Mouse (Mus musculus) liver, embryonic 13.5 days (tissue): ENCODE measurements at regions not wholly inside any gene's neighbourhood (a gene's known extent, or its start where the extent isn't known, plus 50 kb on each side); places are given as distances from the start of the nearest gene placed in this dataset.

Experiments
- ATAC-seq: fragments of 200-750 bp; cut with Nextera tagmentation; 2 replicates; pipeline ENCODE4 v1.8.0; 2017; ENCODE audit warnings: low read depth, mild to moderate bottlenecking, moderate number of reproducible peaks, moderate library complexity
- DNase-seq: peaks from one replicate; pipeline ENCODE4 v3.0.0; 2022
- H3K27ac ChIP-seq: fragments of 300-500 bp; sonication (generic); 2 replicates; pipeline ENCODE4 v1.5.1; 2015; ENCODE audit warnings: moderate library complexity, mild to moderate bottlenecking, inconsistent platforms
- H3K27me3 ChIP-seq: fragments of 300-500 bp; sonication (generic); 2 replicates; pipeline ENCODE4 v1.6.1; 2015; ENCODE audit warnings: mild to moderate bottlenecking, inconsistent platforms
- H3K36me3 ChIP-seq: fragments of 300-500 bp; sonication (generic); 2 replicates; pipeline ENCODE4 v1.6.1; 2015; ENCODE audit warnings: mild to moderate bottlenecking, inconsistent platforms
- H3K4me1 ChIP-seq: fragments of 300-500 bp; sonication (generic); replicated peaks from 2 replicates; pipeline ENCODE4 v1.6.1; 2015; ENCODE audit warnings: inconsistent platforms
- H3K4me2 ChIP-seq: fragments of 300-500 bp; sonication (generic); 2 replicates; pipeline ENCODE4 v1.6.1; 2015; ENCODE audit warnings: inconsistent platforms, mild to moderate bottlenecking, moderate library complexity
- H3K4me3 ChIP-seq: fragments of 300-500 bp; sonication (generic); replicated peaks from 2 replicates; pipeline ENCODE4 v1.5.1; 2015; ENCODE audit warnings: mild to moderate bottlenecking, inconsistent platforms
- H3K9ac ChIP-seq: fragments of 300-500 bp; sonication (generic); 2 replicates; pipeline ENCODE4 v1.6.1; 2015; ENCODE audit warnings: mild to moderate bottlenecking, inconsistent platforms
- H3K9me3 ChIP-seq: fragments of 300-500 bp; sonication (generic); replicated peaks from 2 replicates; pipeline ENCODE4 v1.6.1; 2016; ENCODE audit warnings: inconsistent platforms
- WGBS: fragments of 180-500 bp; shearing (Covaris S2); methylation state at CpG from one replicate; pipeline ENCODE4 v1.1.7; 2015; ENCODE audit not compliant: insufficient replicate concordance; 5-methylcytosine and 5-hydroxymethylcytosine counted together

DNA sequence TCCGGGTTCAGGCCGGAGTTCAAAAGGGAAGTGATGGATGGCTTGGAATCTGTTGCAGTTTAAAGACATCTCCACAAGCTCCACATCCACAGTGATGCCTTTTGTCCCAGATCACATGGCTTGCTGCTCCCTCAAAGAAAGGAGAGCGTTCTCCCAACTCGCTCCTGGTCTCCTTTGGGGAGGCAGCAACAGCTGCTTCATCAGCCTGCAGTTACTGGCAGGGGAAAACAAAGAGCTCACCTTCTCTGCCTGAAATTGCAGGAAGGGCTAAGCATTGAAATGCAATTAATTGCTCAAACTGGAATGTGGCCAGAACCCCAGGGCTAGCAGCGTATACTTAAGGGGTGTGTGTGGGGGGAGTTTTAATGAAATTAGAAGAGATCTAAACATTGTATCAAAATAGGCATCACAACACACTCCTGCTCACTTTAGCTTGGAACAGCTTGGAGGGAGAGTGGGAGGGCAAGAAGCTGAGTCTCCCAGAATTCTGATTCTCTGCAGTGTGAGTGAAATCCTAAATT, 126.3 kb upstream of the Lrig3 start:
- H3K4me2 ChIP-seq = no peak overlapping the region
- no peak for DNase-seq
- WGBS = 46% methylated on average over 5 of the region's 5 CpGs
- no peaks in the 10 kb centered on the region for H3K27me3 ChIP-seq
- H3K9me3 ChIP-seq = no peaks in the 10 kb centered on the region; the same call in 1 of the 2 replicates
- no peak for ATAC-seq
- no peak overlapping the region for H3K9ac ChIP-seq
- H3K27ac ChIP-seq = no peak overlapping the region
- 0 out of 2 replicates have a peak, but pooled peaks cover 3% of the 10 kb centered on the region for H3K4me1 ChIP-seq
- H3K4me3 ChIP-seq = no peak overlapping the region
- no peaks in the 10 kb centered on the region for H3K36me3 ChIP-seq

DNA sequence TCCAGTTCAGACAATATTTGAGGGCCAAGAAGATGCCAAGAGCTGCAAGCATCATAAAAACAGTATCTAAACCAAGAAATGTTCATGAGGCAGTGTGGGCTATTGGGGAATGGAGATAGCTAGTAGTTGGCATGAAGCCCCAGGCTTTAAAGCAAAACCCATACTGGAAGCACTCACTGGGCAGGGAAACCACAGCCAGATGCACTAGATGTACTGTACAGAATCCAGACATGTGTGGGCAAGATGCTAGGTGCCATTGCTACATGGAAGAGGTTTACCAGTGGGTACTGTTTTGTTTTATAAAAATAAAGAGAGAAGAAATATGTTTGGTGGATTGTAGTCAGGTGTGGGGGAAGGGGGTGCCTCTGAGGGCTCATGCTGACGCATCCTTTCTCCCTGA, 125.6 kb upstream of the Lrig3 start:
- no peak overlapping the region for H3K9ac ChIP-seq
- H3K9me3 ChIP-seq = no peaks in the 10 kb centered on the region; the same call in 1 of the 2 replicates
- H3K4me1 ChIP-seq = 0 out of 2 replicates have a peak, but pooled peaks cover 3% of the 10 kb centered on the region
- no peaks in the 10 kb centered on the region for H3K27me3 ChIP-seq
- WGBS = 59% methylated on average over 1 of the region's 1 CpGs
- H3K27ac ChIP-seq = no peak overlapping the region
- H3K4me3 ChIP-seq = no peak overlapping the region
- no peak overlapping the region for H3K4me2 ChIP-seq
- ATAC-seq = no peak
- no peak for DNase-seq
- no peaks in the 10 kb centered on the region for H3K36me3 ChIP-seq

DNA sequence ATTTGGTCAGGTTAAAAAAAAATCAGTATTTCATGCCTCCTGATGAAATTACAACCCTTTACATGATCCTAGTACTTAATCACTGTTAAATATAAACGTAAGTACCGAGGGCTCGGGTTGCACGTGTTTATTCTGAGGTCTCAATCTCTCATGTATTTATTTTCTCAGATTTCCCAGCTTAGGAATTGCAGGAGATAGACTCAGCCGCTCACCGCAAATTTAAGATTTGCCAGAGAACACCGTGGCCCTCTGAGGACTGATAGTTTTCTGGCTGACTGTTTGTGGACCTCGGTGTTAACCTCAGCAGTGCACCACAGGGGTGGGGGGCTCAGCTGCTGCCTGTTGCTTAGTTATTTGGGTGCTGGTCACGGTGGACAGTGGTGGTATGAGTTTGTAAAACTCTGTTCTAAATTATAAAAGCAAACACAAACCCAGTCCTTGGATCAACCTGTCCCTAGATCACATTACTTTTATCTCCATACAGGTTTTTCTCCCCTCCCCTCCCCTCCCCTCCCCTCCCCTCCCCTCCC, 121.6 kb upstream of the Lrig3 start:
- DNase-seq = no peak
- no peaks in the 10 kb centered on the region for H3K36me3 ChIP-seq

DNA sequence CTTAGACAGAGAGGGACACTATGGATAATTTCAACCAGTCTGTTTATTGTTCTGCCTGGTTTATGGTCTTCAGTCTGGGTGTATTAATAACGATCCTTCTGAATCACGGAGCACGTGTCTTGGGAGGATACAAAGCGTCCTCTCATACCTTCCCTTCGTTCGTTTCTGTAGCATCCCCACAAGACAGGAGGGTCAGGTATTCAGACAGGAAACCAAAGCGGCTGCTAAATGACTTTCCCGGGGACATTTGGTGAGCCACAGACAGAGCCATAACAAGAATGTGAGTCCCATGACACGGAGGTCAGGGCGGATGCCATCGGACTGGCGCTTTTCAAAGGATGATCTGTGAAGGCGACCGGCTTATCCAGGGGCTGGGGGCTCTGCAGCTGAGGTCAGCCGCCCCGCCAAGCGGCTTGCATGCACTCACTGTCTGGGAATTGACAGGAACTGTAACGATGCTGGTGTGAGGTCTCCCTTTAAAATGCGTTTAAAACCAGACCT, 120.9 kb upstream of the Lrig3 start:
- no peaks in the 10 kb centered on the region for H3K36me3 ChIP-seq
- H3K4me2 ChIP-seq = 0 out of 2 replicates have a peak overlapping the region, but pooled peaks have one; percentile 12
- no peak for ATAC-seq
- H3K9me3 ChIP-seq = no peaks in the 10 kb centered on the region
- 17% methylated on average over 19 of the region's 19 CpGs for WGBS
- no peaks in the 10 kb centered on the region for H3K27me3 ChIP-seq
- H3K9ac ChIP-seq = no peak overlapping the region
- no peak overlapping the region for H3K4me3 ChIP-seq
- DNase-seq = no peak
- no peaks in the 10 kb centered on the region for H3K4me1 ChIP-seq
- no peak overlapping the region for H3K27ac ChIP-seq

More for the DNA sequence above, 121.6 kb upstream of the Lrig3 start:
- Histone ChIP-seq H3K27ac (no peak overlapping the region), H3K4me1 (no peaks in the 10 kb centered on the region), H3K9me3 (no peaks in the 10 kb centered on the region), H3K4me2 (no peak overlapping the region), H3K9ac (no peak overlapping the region), H3K27me3 (no peaks in the 10 kb centered on the region), H3K4me3 (no peak overlapping the region)
- ATAC-seq = no peak
- WGBS = 48% methylated on average over 9 of the region's 9 CpGs

DNA sequence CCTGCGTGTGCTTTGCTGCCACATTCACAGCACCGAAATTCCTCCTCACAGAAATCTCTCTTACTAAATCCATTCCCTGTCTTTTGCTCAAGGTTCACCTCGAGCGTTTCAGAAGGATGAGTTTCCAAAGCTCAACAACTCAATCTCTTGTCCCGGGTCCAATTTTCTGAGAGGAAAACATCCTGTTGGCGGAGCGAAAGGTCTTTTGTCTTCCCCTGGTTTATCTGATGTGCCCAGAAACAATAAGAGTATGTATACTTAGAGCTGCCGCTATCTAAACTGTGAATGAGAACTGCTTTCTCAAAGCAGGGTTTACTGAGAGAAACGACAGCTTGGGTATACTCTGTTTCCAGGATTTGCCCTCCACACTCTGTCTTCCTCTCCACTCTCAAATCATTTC, 115.6 kb upstream of the Lrig3 start:
- Histone ChIP-seq H3K9me3 (no peaks in the 10 kb centered on the region), H3K27me3 (no peaks in the 10 kb centered on the region), H3K4me1 (no peaks in the 10 kb centered on the region), H3K27ac (no peak overlapping the region), H3K9ac (no peak overlapping the region), H3K4me3 (no peak overlapping the region), H3K36me3 (no peaks in the 10 kb centered on the region), H3K4me2 (no peak overlapping the region)
- DNase-seq = no peak
- WGBS = 36% methylated on average over 9 of the region's 9 CpGs
- ATAC-seq = no peak

DNA sequence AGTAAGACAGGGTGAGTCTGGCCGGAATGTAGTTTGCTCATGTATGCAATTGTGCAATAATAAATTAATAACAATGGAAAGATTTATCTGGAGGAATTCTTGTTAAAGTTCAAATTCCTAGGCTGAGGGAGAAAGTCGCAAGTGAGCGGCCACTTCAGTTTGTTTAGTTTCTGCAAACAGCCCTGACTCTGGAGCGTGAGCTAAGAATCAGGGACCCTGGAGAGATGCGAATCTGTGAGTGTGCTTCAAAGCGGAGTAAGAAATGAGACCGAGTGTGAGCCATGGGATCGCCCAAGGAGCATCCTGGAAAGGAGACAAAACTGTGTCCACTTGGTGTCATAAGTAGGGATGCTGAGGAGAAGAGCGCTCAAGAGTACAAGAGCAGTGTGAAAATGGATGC, 104.2 kb upstream of the Lrig3 start:
- H3K27me3 ChIP-seq = no peaks in the 10 kb centered on the region
- ATAC-seq (no peak), DNase-seq (no peak)
- no peak overlapping the region for H3K27ac ChIP-seq
- H3K36me3 ChIP-seq = no peaks in the 10 kb centered on the region
- no peaks in the 10 kb centered on the region for H3K9me3 ChIP-seq
- H3K4me3 ChIP-seq = no peak overlapping the region
- H3K4me1 ChIP-seq = no peaks in the 10 kb centered on the region
- WGBS = 62% methylated on average over 9 of the region's 9 CpGs
- H3K4me2 ChIP-seq = no peak overlapping the region
- H3K9ac ChIP-seq = no peak overlapping the region

DNA sequence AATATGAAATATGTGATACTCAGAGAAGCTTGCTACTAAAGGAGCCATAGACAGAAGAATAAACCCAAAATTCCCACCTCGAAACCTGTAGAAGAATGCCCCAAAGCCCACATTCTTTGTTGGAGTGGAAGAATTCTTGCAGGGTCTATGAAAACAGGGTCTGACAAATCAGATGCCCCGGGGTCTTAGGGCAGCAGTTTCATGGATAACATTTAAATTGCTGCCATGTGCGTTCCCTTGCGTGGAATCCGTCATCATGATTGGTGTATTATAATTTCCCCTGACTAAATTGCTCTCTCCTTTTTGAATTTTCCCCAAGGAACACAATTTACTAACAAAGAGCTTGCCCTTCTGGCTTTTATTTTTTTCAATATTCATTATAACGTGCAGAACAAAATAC, 99.6 kb upstream of the Lrig3 start:
- Histone ChIP-seq H3K27me3 (no peaks in the 10 kb centered on the region), H3K36me3 (no peaks in the 10 kb centered on the region), H3K27ac (no peak overlapping the region), H3K4me1 (no peaks in the 10 kb centered on the region), H3K9me3 (no peaks in the 10 kb centered on the region), H3K4me3 (no peak overlapping the region), H3K4me2 (no peak overlapping the region), H3K9ac (no peak overlapping the region)
- 74% methylated on average over 6 of the region's 6 CpGs for WGBS
- ATAC-seq (no peak), DNase-seq (no peak)

DNA sequence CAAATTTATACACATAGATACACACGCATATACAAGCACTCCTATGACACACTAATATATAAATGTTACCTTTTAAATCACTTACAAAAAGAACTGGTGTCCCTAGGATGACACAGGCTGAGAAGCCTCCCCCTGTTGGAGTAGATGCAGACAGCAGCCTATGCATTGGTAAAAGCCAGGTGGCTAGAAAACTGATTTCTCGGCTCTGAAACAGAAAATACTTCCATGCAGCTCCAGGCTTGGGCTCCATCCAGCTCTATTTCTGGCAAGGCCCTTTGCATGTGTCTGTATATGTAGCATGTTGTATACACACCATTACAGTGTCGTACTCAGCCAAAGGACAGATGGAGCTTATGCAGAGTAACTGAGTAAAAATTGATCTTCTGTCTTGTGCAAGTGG, 81.4 kb upstream of the Lrig3 start:
- Histone ChIP-seq H3K27ac (no peak overlapping the region), H3K9ac (no peak overlapping the region), H3K4me3 (no peak overlapping the region), H3K4me1 (no peaks in the 10 kb centered on the region), H3K9me3 (no peaks in the 10 kb centered on the region), H3K36me3 (no peaks in the 10 kb centered on the region), H3K4me2 (no peak overlapping the region), H3K27me3 (no peaks in the 10 kb centered on the region)
- no peak for ATAC-seq
- 62% methylated on average over 3 of the region's 3 CpGs for WGBS
- DNase-seq = no peak

DNA sequence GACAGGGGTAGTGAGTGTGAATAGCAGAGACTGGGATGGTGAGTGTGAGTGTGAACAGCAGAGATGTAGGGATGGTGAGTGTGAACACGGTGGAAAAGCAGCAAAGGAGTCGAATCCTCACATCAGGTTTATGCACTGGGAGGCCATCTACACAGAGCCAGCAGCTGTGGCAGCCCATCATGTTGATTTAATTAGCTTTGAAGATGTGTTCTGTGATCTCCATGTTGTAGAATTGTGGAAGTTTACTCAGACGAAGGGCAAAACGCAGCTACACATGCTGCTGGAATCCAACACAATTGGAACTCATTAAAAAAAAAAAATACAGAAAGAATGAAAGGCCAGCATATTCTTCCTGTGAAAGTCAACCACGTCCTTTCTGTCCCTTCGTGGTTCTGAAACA, 80.2 kb upstream of the Lrig3 start:
- no peak for DNase-seq
- WGBS = 40% methylated on average over 6 of the region's 6 CpGs

DNA sequence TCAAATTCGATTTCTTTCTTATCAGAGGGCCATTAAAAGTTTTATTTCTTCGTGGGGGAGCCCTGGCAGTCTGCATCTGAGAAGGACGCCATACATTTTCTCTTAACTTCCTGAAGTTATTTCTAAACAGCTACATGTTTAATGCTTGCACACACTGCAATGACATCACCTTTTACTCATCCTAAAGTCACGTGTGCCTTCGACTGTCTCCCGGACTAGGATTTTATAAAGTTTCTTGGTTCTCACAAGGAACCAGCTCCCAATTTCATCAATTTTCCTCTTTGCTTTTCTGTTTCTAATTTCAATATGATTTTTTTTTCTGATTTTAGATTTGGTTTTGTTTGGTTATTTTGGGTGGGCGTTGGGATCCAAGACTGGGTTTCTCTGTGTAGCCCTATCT, 73.8 kb upstream of the Lrig3 start:
- ATAC-seq (no peak), DNase-seq (no peak)
- no peak overlapping the region for H3K9ac ChIP-seq
- no peaks in the 10 kb centered on the region for H3K4me1 ChIP-seq
- no peak overlapping the region for H3K4me3 ChIP-seq
- H3K36me3 ChIP-seq = no peaks in the 10 kb centered on the region
- H3K27me3 ChIP-seq = no peaks in the 10 kb centered on the region
- no peak overlapping the region for H3K4me2 ChIP-seq
- 67% methylated on average over 7 of the region's 7 CpGs for WGBS
- H3K9me3 ChIP-seq = no peaks in the 10 kb centered on the region
- no peak overlapping the region for H3K27ac ChIP-seq

More for the DNA sequence above, 80.2 kb upstream of the Lrig3 start:
- Histone ChIP-seq H3K4me2 (no peak overlapping the region), H3K9ac (no peak overlapping the region), H3K9me3 (no peaks in the 10 kb centered on the region), H3K27ac (no peak overlapping the region), H3K4me1 (no peaks in the 10 kb centered on the region), H3K4me3 (no peak overlapping the region), H3K36me3 (no peaks in the 10 kb centered on the region), H3K27me3 (no peaks in the 10 kb centered on the region)
- no peak for ATAC-seq

DNA sequence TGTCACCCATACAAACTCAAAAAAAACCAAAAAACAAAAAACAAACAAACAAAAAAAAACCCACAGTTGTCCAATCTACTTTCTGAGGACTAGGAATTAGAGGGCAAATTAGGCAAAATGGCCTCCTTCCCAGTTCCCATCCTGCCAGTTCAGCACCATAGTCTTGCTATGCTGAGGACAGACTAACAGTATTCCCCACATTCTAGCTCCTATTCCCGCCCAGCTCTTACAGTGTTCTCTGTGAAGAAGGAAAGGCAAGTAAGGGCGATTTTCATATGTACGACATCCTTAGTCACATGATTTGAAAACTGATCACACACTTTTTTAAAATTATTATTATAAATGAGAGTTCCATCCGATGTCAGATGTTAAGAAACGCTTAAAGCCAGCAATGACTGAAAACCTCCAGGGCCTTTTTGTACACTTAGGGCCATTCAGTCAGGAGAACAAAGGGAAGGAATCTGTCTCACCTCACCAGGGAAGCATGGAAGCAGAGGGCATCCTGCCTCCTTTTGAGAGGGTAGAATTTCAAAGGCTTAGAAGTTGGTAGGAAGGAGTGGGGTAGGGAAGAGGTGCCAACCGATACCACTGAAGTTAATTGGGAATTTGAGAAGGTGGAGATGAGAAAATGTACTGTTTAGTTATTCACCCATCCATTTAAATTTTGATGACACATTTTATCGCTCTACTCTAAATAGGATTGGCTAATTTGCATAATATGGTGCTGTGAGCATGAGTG, 70.1 kb upstream of the Lrig3 start:
- ATAC-seq = no peak
- WGBS = 65% methylated on average over 7 of the region's 7 CpGs

DNA sequence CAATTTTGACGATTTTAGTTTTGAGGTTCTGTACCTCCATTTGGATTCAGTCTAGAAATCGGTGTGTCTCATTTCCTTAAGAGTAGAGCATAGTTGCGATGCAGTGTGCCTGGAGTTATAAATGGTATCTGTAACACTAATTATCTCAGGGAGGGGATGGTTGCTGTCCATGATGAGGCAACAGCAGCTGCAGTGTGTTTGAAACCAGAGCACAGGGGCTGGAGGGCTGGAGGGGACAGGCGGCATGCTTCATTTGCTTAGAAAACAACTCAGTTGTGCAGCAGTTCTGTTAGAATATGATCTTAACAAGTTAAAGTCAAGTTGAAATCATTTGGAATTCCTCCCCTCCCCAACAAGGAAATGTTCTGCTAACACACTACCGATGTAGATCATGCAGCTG, 69.3 kb upstream of the Lrig3 start:
- H3K27ac ChIP-seq = no peak overlapping the region
- no peaks in the 10 kb centered on the region for H3K36me3 ChIP-seq
- H3K4me1 ChIP-seq = no peaks in the 10 kb centered on the region
- H3K27me3 ChIP-seq = no peaks in the 10 kb centered on the region
- ATAC-seq (no peak), DNase-seq (no peak)
- H3K9ac ChIP-seq = no peak overlapping the region
- no peaks in the 10 kb centered on the region for H3K9me3 ChIP-seq
- no peak overlapping the region for H3K4me3 ChIP-seq
- no peak overlapping the region for H3K4me2 ChIP-seq
- 67% methylated on average over 5 of the region's 5 CpGs for WGBS

More for the DNA sequence above, 70.1 kb upstream of the Lrig3 start:
- Histone ChIP-seq H3K9me3 (no peaks in the 10 kb centered on the region), H3K4me2 (no peak overlapping the region), H3K27me3 (no peaks in the 10 kb centered on the region), H3K36me3 (no peaks in the 10 kb centered on the region), H3K4me3 (no peak overlapping the region), H3K4me1 (no peaks in the 10 kb centered on the region), H3K9ac (no peak overlapping the region), H3K27ac (no peak overlapping the region)
- no peak for DNase-seq
